Mouse (Mus musculus) gastrocnemius, adult 8-10 months (tissue): ENCODE measurements around the gene Gm10058. TPM values are rescaled to one million over a fixed set of nuclear protein-coding genes. Genes with fewer than 3 reads are reported as not detected.
"Not testable (repeated sequence)": the region's sequence is repeated elsewhere in the genome, so short reads cannot be mapped to it uniquely, and the experiment has no call there.

ENCODE experiments used
- DNase-seq, 2 experiments: peaks; one replicate each; pipeline ENCODE4 v3.0.0; 2022; ENCODE audit warnings: low spot score in 2 of 2
- total RNA-seq, 4 experiments: library from RNA; stranded (reverse); gene quantifications; 2 replicates each; pipeline ENCODE4 v1.2.4; 2022

Gene Gm10058
- not detected for total RNA-seq

DNA sequence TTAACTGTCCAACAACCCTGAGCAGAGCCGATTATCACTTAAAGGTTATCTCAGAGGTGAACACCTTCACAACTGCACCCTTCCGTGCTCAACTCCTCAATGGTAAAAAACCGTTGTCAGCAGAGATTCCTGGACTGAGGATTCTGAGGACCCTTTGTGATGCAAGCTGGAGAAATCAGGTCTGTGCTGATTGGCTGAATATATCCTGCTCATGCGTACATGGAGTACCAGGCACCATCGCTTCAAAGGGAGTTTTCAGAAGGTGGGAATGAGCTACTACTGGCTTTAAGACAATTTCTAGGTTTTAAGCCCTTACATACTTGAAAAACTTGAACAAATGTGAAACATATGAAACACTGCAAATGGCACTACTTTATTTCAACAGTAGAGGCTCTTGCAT lies at the start of gene Gm10058:
Gene Gm10058 (minus strand): TSS at position 101 of the 400 bp plus-strand sequence.
- not testable (repeated sequence) for DNase-seq
